Comparison of ENCODE assay signal across 15 mouse cellular contexts in the genomic region with DNA sequence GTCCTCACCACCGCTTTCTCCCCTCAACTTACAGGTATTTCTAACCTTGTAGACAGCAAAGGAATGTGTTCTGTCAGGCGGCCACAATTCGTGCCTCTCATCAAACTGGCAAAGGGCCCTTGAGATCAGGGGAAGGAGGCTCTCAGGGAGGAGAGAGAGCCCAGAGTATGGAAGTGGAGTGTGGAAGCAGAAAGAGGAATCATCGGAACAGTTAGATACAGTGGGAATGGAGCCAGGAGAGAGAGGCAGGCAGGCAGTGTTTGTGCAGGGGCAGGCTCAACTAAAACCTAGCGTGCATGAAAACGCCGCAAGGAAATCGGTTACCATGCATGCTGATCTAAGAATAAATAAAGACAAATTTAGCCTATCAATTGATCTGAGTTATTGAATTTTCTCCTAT. TPM values are rescaled to one million over a fixed set of nuclear protein-coding genes. Genes with fewer than 3 reads are reported as not detected.
DNase-seq lines count a peak whose midpoint lies in the region; ATAC-seq and TF ChIP-seq lines count a peak whose summit lies in the region.
"Had no signal": no experiment of that assay in that cellular context is flagged by ENCODE, and none has a peak within 500 bp of the region (broad histone marks: within the 10 kb centered on the region; RNA-seq: fewer than 3 reads in every experiment).

No protein-coding gene starts in this region.

- no peaks in the 10 kb centered on the region for H3K27me3 ChIP-seq in forebrain, embryonic 14.5 days (replicated peaks; ENCODE audit: control insufficient read depth, insufficient read depth, low read length)
- H3K27me3 ChIP-seq in forebrain, embryonic 13.5 days: no peaks in the 10 kb centered on the region
- H3K27me3 ChIP-seq in heart, postnatal 0 days (ENCODE audit: control insufficient read depth, insufficient read depth, low read length): no peaks in the 10 kb centered on the region
- H3K27me3 ChIP-seq in heart, embryonic 11.5 days (ENCODE audit: control insufficient read depth, insufficient read depth, low read length): no peaks in the 10 kb centered on the region
- no peaks in the 10 kb centered on the region for H3K27me3 ChIP-seq in midbrain, embryonic 14.5 days (ENCODE audit: control insufficient read depth, insufficient read depth, low read length)
- no peaks in the 10 kb centered on the region for H3K27me3 ChIP-seq in midbrain, embryonic 10.5 days (ENCODE audit: low read depth, poor library complexity, severe bottlenecking)
- H3K27me3 ChIP-seq: liver, embryonic 13.5 days had no signal

- no peaks in the 10 kb centered on the region for H3K9me3 ChIP-seq in forebrain, embryonic 14.5 days (replicated peaks; ENCODE audit: control insufficient read depth, low read length)
- no peaks in the 10 kb centered on the region for H3K9me3 ChIP-seq in forebrain, embryonic 13.5 days (replicated peaks)
- H3K9me3 ChIP-seq in heart, postnatal 0 days (replicated peaks; ENCODE audit: control insufficient read depth, low read length): no peaks in the 10 kb centered on the region
- no peaks in the 10 kb centered on the region for H3K9me3 ChIP-seq in heart, embryonic 11.5 days (replicated peaks; ENCODE audit: control insufficient read depth, low read length)
- H3K9me3 ChIP-seq in midbrain, embryonic 14.5 days (ENCODE audit: control insufficient read depth, low read length): no peaks in the 10 kb centered on the region
- H3K9me3 ChIP-seq in midbrain, embryonic 10.5 days (replicated peaks): no peaks in the 10 kb centered on the region
- H3K9me3 ChIP-seq: hindbrain, embryonic 10.5 days; liver, embryonic 13.5 days had no signal

- no peak for TF ChIP-seq EP300 in heart, postnatal 0 days (IDR thresholded peaks at IDR 0.05; ENCODE audit: low read depth)

- H3K4me2 ChIP-seq in forebrain, embryonic 14.5 days (ENCODE audit: low read length): no peak overlapping the region
- no peak overlapping the region for H3K4me2 ChIP-seq in forebrain, embryonic 13.5 days
- H3K4me2 ChIP-seq in heart, postnatal 0 days (ENCODE audit: low read depth, low read length): 0 out of 2 replicates have a peak overlapping the region, but pooled peaks have one; percentile 13
- no peak overlapping the region for H3K4me2 ChIP-seq in heart, embryonic 11.5 days
- H3K4me2 ChIP-seq in midbrain, embryonic 14.5 days (ENCODE audit: low read length): no peak overlapping the region
- H3K4me2 ChIP-seq: liver, embryonic 13.5 days had no signal

- no peak overlapping the region for H3K9ac ChIP-seq in forebrain, embryonic 14.5 days (ENCODE audit: low read length)
- no peak overlapping the region for H3K9ac ChIP-seq in forebrain, embryonic 13.5 days
- H3K9ac ChIP-seq in heart, postnatal 0 days (replicated peaks; ENCODE audit: low read depth, low read length): no peak overlapping the region
- no peak overlapping the region for H3K9ac ChIP-seq in heart, embryonic 11.5 days (ENCODE audit: low read depth, low read length)
- H3K9ac ChIP-seq in midbrain, embryonic 14.5 days (replicated peaks; ENCODE audit: low read length): no peak overlapping the region
- H3K9ac ChIP-seq: liver, embryonic 13.5 days had no signal

- ATAC-seq in forebrain, embryonic 14.5 days: no peak
- no peak for ATAC-seq in forebrain, embryonic 13.5 days
- no peak for ATAC-seq in heart, postnatal 0 days (ENCODE audit: insufficient read depth, low read depth)
- ATAC-seq in heart, embryonic 11.5 days (replicated peaks; ENCODE audit: insufficient number of reproducible peaks, low FRiP score, low TSS enrichment): no peak
- ATAC-seq in midbrain, embryonic 14.5 days (ENCODE audit: low FRiP score, low TSS enrichment): no peak

- no peak overlapping the region for H3K4me3 ChIP-seq in forebrain, embryonic 14.5 days (ENCODE audit: low read depth, low read length)
- H3K4me3 ChIP-seq in forebrain, embryonic 13.5 days: no peak overlapping the region
- H3K4me3 ChIP-seq in heart, postnatal 0 days (ENCODE audit: low read depth, low read length): no peak overlapping the region
- H3K4me3 ChIP-seq in heart, embryonic 11.5 days (ENCODE audit: low read depth, low read length): no peak overlapping the region
- no peak overlapping the region for H3K4me3 ChIP-seq in midbrain, embryonic 14.5 days (replicated peaks; ENCODE audit: low read depth, low read length)
- H3K4me3 ChIP-seq in midbrain, embryonic 10.5 days: no peak overlapping the region
- H3K4me3 ChIP-seq: erythroblast, embryonic 14.5 days; hindbrain, embryonic 10.5 days; liver, embryonic 13.5 days had no signal

- 75% methylated on average over 8 of the region's 8 CpGs for WGBS in forebrain, embryonic 14.5 days
- 73% methylated on average over 8 of the region's 8 CpGs for WGBS in forebrain, embryonic 13.5 days
- WGBS in heart, postnatal 0 days: 37% methylated on average over 8 of the region's 8 CpGs
- WGBS in heart, embryonic 11.5 days (ENCODE audit: insufficient replicate concordance): 63% methylated on average over 8 of the region's 8 CpGs
- 80% methylated on average over 8 of the region's 8 CpGs for WGBS in midbrain, embryonic 14.5 days
- WGBS in midbrain, embryonic 10.5 days: 85% methylated on average over 8 of the region's 8 CpGs

- no peak overlapping the region for H3K27ac ChIP-seq in forebrain, embryonic 14.5 days (ENCODE audit: low read depth, low read length)
- H3K27ac ChIP-seq in forebrain, embryonic 13.5 days: no peak overlapping the region
- no peak overlapping the region for H3K27ac ChIP-seq in heart, postnatal 0 days (ENCODE audit: low read depth)
- no peak overlapping the region for H3K27ac ChIP-seq in heart, embryonic 11.5 days (ENCODE audit: low read depth, low read length)
- no peak overlapping the region for H3K27ac ChIP-seq in midbrain, embryonic 14.5 days (replicated peaks; ENCODE audit: low read depth, low read length)
- H3K27ac ChIP-seq in midbrain, embryonic 10.5 days (replicated peaks): no peak overlapping the region
- H3K27ac ChIP-seq: hindbrain, embryonic 10.5 days; kidney, postnatal 0 days; liver, embryonic 13.5 days had no signal

- H3K36me3 ChIP-seq in forebrain, embryonic 14.5 days (ENCODE audit: control insufficient read depth, insufficient read depth, low read length): no peaks in the 10 kb centered on the region
- H3K36me3 ChIP-seq in forebrain, embryonic 13.5 days (ENCODE audit: poor library complexity, severe bottlenecking): no peaks in the 10 kb centered on the region
- no peaks in the 10 kb centered on the region for H3K36me3 ChIP-seq in heart, postnatal 0 days (replicated peaks; ENCODE audit: control insufficient read depth, insufficient read depth, low read length)
- no peaks in the 10 kb centered on the region for H3K36me3 ChIP-seq in heart, embryonic 11.5 days (ENCODE audit: control insufficient read depth, insufficient read depth, low read length)
- no peaks in the 10 kb centered on the region for H3K36me3 ChIP-seq in midbrain, embryonic 14.5 days (ENCODE audit: control insufficient read depth, insufficient read depth, low read length)
- H3K36me3 ChIP-seq in midbrain, embryonic 10.5 days: no peaks in the 10 kb centered on the region
- H3K36me3 ChIP-seq: hindbrain, embryonic 10.5 days; liver, embryonic 13.5 days had no signal

- TF ChIP-seq CTCF in heart, postnatal 0 days (IDR thresholded peaks at IDR 0.05; ENCODE audit: low read depth): no peak

- peak; percentile 8 for DNase-seq in forebrain, embryonic 14.5 days (ENCODE audit: low spot score)
- no peak for DNase-seq in heart, postnatal 0 days (ENCODE audit: low spot score)
- peak; percentile 18 for DNase-seq in midbrain, embryonic 14.5 days
- DNase-seq in midbrain, embryonic 10.5 days (ENCODE audit: low spot score): no peak
- DNase-seq in lung, postnatal 25 days (ENCODE audit: low spot score): peak; percentile 8
- no peak for DNase-seq in thymus, postnatal 10 days (ENCODE audit: low spot score in 2 of 2)
- DNase-seq: cerebellum, adult 11-12 months; gastrocnemius, postnatal 36 days; liver, embryonic 13.5 days had no signal

- no peaks in the 10 kb centered on the region for H3K4me1 ChIP-seq in forebrain, embryonic 14.5 days (ENCODE audit: control insufficient read depth, insufficient read depth, low read length)
- H3K4me1 ChIP-seq in forebrain, embryonic 13.5 days: no peaks in the 10 kb centered on the region
- no peaks in the 10 kb centered on the region for H3K4me1 ChIP-seq in heart, postnatal 0 days (ENCODE audit: control insufficient read depth, insufficient read depth)
- H3K4me1 ChIP-seq in heart, embryonic 11.5 days (ENCODE audit: control insufficient read depth, insufficient read depth, low read length): no peaks in the 10 kb centered on the region
- H3K4me1 ChIP-seq in midbrain, embryonic 14.5 days (ENCODE audit: control insufficient read depth, insufficient read depth, low read length): no peaks in the 10 kb centered on the region
- no peaks in the 10 kb centered on the region for H3K4me1 ChIP-seq in midbrain, embryonic 10.5 days
- H3K4me1 ChIP-seq: hindbrain, embryonic 10.5 days; liver, embryonic 13.5 days had no signal

RNA-seq across cellular contexts. Expression of gene Cfap44, which starts 23.0 kb away (rescaled TPM):
- polyA plus RNA-seq in forebrain, embryonic 14.5 days (2014; fragmentation: Nextera tagmentation; extraction: Ambion mirVana): 2.4 and 3.6 TPM in 2 replicates
- polyA plus RNA-seq in forebrain, embryonic 13.5 days (2015; fragmentation: Nextera tagmentation; extraction: Ambion mirVana): 2.1 and 4.1 TPM in 2 replicates
- total RNA-seq in heart, postnatal 0 days (2014; rRNA removed; ENCODE audit: low replicate concordance): not detected in 2 replicates
- 0.37 TPM in 1 of 2 replicates, not detected in the other for polyA plus RNA-seq in heart, postnatal 0 days (2015; fragmentation: Nextera tagmentation; extraction: Ambion mirVana)
- 0.37 TPM in 1 of 2 replicates, not detected in the other for polyA plus RNA-seq in heart, embryonic 11.5 days (2014; fragmentation: Nextera tagmentation; extraction: Ambion mirVana)
- 4.3 and 6.1 TPM in 2 replicates for polyA plus RNA-seq in midbrain, embryonic 14.5 days (2014; fragmentation: Nextera tagmentation; extraction: Ambion mirVana)
- polyA plus RNA-seq in midbrain, embryonic 10.5 days (2016; fragmentation: Nextera tagmentation; extraction: Ambion mirVana): 0.84 and 1.0 TPM in 2 replicates
- total RNA-seq: gastrocnemius, postnatal 36 days had no signal
- polyA plus RNA-seq: C2C12; erythroblast, embryonic 14.5 days had no signal

Comparison
In these comparisons a context has a peak if more than half of its experiments do, and no peak if none do; other contexts are left out.
1. DNase-seq: peak in forebrain, embryonic 14.5 days (single experiment), midbrain, embryonic 14.5 days (single experiment) and lung, postnatal 25 days (single experiment); none in heart, postnatal 0 days (single experiment), midbrain, embryonic 10.5 days (single experiment) and thymus, postnatal 10 days (0 of 2).